Comparison of ENCODE assay signal across 33 mouse cellular contexts in genomic region chr7:135534548-135535189, GRCm38 (mm10). TPM values are rescaled to one million over a fixed set of nuclear protein-coding genes. Genes with fewer than 3 reads are reported as not detected.
DNase-seq lines count a peak whose midpoint lies in the region.
"Had no signal": no experiment of that assay in that cellular context is flagged by ENCODE, and none has a peak within 500 bp of the region (broad histone marks: within the 10 kb centered on the region; RNA-seq: fewer than 3 reads in every experiment).

No protein-coding gene starts in this region.

- H3K36me3 ChIP-seq in hindbrain, embryonic 10.5 days = no peaks in the 10 kb centered on the region
- H3K36me3 ChIP-seq: forebrain, embryonic 10.5 days; limb, embryonic 13.5 days; liver, embryonic 12.5 days; midbrain, embryonic 13.5 days had no signal

- H3K4me1 ChIP-seq in hindbrain, embryonic 10.5 days (replicated peaks) = peaks cover 13% of the 10 kb centered on the region

- H3K4me3 ChIP-seq in hindbrain, embryonic 10.5 days = no peak overlapping the region
- H3K4me3 ChIP-seq: forebrain, embryonic 10.5 days; limb, embryonic 13.5 days; liver, embryonic 12.5 days; midbrain, embryonic 13.5 days had no signal

- no peak overlapping the region for H3K27ac ChIP-seq in hindbrain, embryonic 10.5 days
- H3K27ac ChIP-seq: forebrain, embryonic 10.5 days; hindbrain, postnatal 0 days; limb, embryonic 13.5 days; liver, embryonic 12.5 days; midbrain, embryonic 13.5 days had no signal

- peaks cover 25% of the 10 kb centered on the region for H3K27me3 ChIP-seq in hindbrain, embryonic 10.5 days (ENCODE audit: insufficient read depth, poor library complexity, severe bottlenecking)
- H3K27me3 ChIP-seq: Patski had no signal

- DNase-seq in layer of hippocampus, adult 18-20 months (ENCODE audit: low spot score in 2 of 2) = peak; percentile 41 to 69
- no peak for DNase-seq in layer of hippocampus, postnatal 25 days (ENCODE audit: extremely low spot score in 1 of 2, low spot score in 1 of 2)
- DNase-seq in urinary bladder, postnatal 14 days (ENCODE audit: low spot score) = peak; percentile 42
- no peak for DNase-seq in urinary bladder, postnatal 10 days (ENCODE audit: low spot score)
- DNase-seq in layer of hippocampus, adult 9-11 months = peak; percentile 51
- peak; percentile 6 for DNase-seq in yolk sac, embryonic 10.5 days (ENCODE audit: low spot score)
- no peak for DNase-seq in heart, adult 9 months (ENCODE audit: low spot score in 2 of 2)
- no peak for DNase-seq in hindbrain, embryonic 10.5 days (ENCODE audit: low spot score)
- DNase-seq: adrenal gland, postnatal 36 days; cerebellum, adult 18-20 months; kidney, adult 9 months; kidney, postnatal 14 days; lung, adult 18-20 months; lung, postnatal 10 days; right cerebral cortex, postnatal 25 days; thymus, postnatal 36 days had no signal

- WGBS in hindbrain, embryonic 10.5 days = 77% methylated on average over 2 of the region's 2 CpGs

- H3K9me3 ChIP-seq in hindbrain, embryonic 10.5 days = no peaks in the 10 kb centered on the region
- H3K9me3 ChIP-seq: forebrain, embryonic 10.5 days; limb, embryonic 13.5 days; liver, embryonic 12.5 days; midbrain, embryonic 13.5 days had no signal

RNA-seq across cellular contexts. Expression of gene Ptpre, which starts 2.6 kb away (rescaled TPM):
- 10 to 100 TPM; 47.1 to 49.3 TPM for total RNA-seq in layer of hippocampus, adult 18-20 months (2021)
- total RNA-seq in layer of hippocampus, postnatal 25 days (2021) = 10 to 100 TPM; 47.4 to 59.0 TPM
- polyA plus RNA-seq in hindbrain, embryonic 10.5 days (2016; fragmentation: Nextera tagmentation; extraction: Ambion mirVana) = 0.68 and 0.85 TPM in 2 replicates

RNA-seq across cellular contexts. Expression of gene Clrn3, which starts 6.2 kb away (rescaled TPM):
- not detected for total RNA-seq in layer of hippocampus, adult 18-20 months (2021)
- total RNA-seq in layer of hippocampus, postnatal 25 days (2021) = not detected
- polyA plus RNA-seq in hindbrain, embryonic 10.5 days (2016; fragmentation: Nextera tagmentation; extraction: Ambion mirVana) = not detected in 2 replicates
- total RNA-seq: adrenal gland, adult 18-20 months; adrenal gland, postnatal 36 days; gastrocnemius, adult 8-10 months; hematopoietic stem cell, adult 5-6 weeks; hindbrain, postnatal 0 days; left cerebral cortex, postnatal 14 days; monocyte, adult 5-6 weeks; neutrophil, adult 5-6 weeks had no signal
- polyA plus RNA-seq: CD4-positive, CD25-positive, alpha-beta regulatory T cell, adult 4 months; embryonic facial prominence, embryonic 11.5 days; forebrain, embryonic 10.5 days; heart, embryonic 11.5 days; heart, postnatal 0 days; hindbrain, postnatal 0 days; limb, embryonic 13.5 days; liver, embryonic 12.5 days; midbrain, embryonic 13.5 days; Patski; spleen, adult 2 months had no signal

Comparison
In these comparisons a context has a peak if more than half of its experiments do, and no peak if none do; other contexts are left out.
1. DNase-seq: peak in layer of hippocampus, adult 18-20 months (2 of 2), urinary bladder, postnatal 14 days (single experiment), layer of hippocampus, adult 9-11 months (single experiment) and yolk sac, embryonic 10.5 days (single experiment); none in layer of hippocampus, postnatal 25 days (0 of 2), urinary bladder, postnatal 10 days (single experiment), heart, adult 9 months (0 of 2) and hindbrain, embryonic 10.5 days (single experiment).